8 mouse cellular contexts compared by ENCODE assay signal in genomic region chr1:163910343-163910742, GRCm38 (mm10). TPM values are rescaled to one million over a fixed set of nuclear protein-coding genes. Genes with fewer than 3 reads are reported as not detected.
DNase-seq lines count a peak whose midpoint lies in the region; ATAC-seq and TF ChIP-seq lines count a peak whose summit lies in the region.

No protein-coding gene starts in this region.

- peak; percentile 30; the same call in 1 of the 2 replicates for TF ChIP-seq CTCF in cerebellum, adult 2 months (IDR thresholded peaks at IDR 0.05; ENCODE audit: borderline replicate concordance, insufficient read depth, low read depth, low read length)
- TF ChIP-seq CTCF in midbrain, postnatal 0 days (IDR thresholded peaks at IDR 0.05): peak; percentile 82

- 4% methylated on average over 2 of the region's 2 CpGs for WGBS in cerebellum, adult 2 months
- 2% methylated on average over 2 of the region's 2 CpGs for WGBS in liver, embryonic 11.5 days
- 5% methylated on average over 2 of the region's 2 CpGs for WGBS in liver, embryonic 12.5 days (ENCODE audit: insufficient replicate concordance)
- WGBS in intestine, embryonic 15.5 days: 6% methylated on average over 2 of the region's 2 CpGs
- 13% methylated on average over 2 of the region's 2 CpGs for WGBS in midbrain, postnatal 0 days

- no peak overlapping the region for H3K4me3 ChIP-seq in cerebellum, adult 2 months (replicated peaks; ENCODE audit: insufficient read depth, low read depth, low read length)
- no peak overlapping the region for H3K4me3 ChIP-seq in liver, embryonic 11.5 days (ENCODE audit: low read depth, low read length)
- no peak overlapping the region for H3K4me3 ChIP-seq in liver, embryonic 12.5 days
- no peak overlapping the region for H3K4me3 ChIP-seq in intestine, embryonic 15.5 days (replicated peaks)
- no peak overlapping the region for H3K4me3 ChIP-seq in midbrain, postnatal 0 days (ENCODE audit: low read depth, low read length)

- no peaks in the 10 kb centered on the region for H3K36me3 ChIP-seq in liver, embryonic 11.5 days (ENCODE audit: control insufficient read depth, insufficient read depth, low read length)
- no peaks in the 10 kb centered on the region for H3K36me3 ChIP-seq in liver, embryonic 12.5 days
- no peaks in the 10 kb centered on the region for H3K36me3 ChIP-seq in intestine, embryonic 15.5 days
- peaks cover 12% of the 10 kb centered on the region; the same call in 1 of the 2 replicates for H3K36me3 ChIP-seq in midbrain, postnatal 0 days (ENCODE audit: insufficient read depth, low read length)

- ATAC-seq in liver, embryonic 11.5 days (replicated peaks; ENCODE audit: low FRiP score): 0 out of 2 replicates have a peak, but pooled peaks have one; percentile 54
- no peak for ATAC-seq in liver, embryonic 12.5 days
- ATAC-seq in intestine, embryonic 15.5 days: peak; percentile 58
- no peak; the same call in 1 of the 2 replicates for ATAC-seq in midbrain, postnatal 0 days (ENCODE audit: low FRiP score)

- H3K4me1 ChIP-seq in cerebellum, adult 2 months (ENCODE audit: control insufficient read depth, insufficient read depth, low read length): no peaks in the 10 kb centered on the region
- H3K4me1 ChIP-seq in liver, embryonic 11.5 days (replicated peaks; ENCODE audit: control insufficient read depth, insufficient read depth, low read length): no peaks in the 10 kb centered on the region
- no peaks in the 10 kb centered on the region for H3K4me1 ChIP-seq in liver, embryonic 12.5 days
- H3K4me1 ChIP-seq in intestine, embryonic 15.5 days (replicated peaks): no peaks in the 10 kb centered on the region
- no peaks in the 10 kb centered on the region for H3K4me1 ChIP-seq in midbrain, postnatal 0 days (ENCODE audit: insufficient read depth, low read length)

- no peaks in the 10 kb centered on the region for H3K9me3 ChIP-seq in liver, embryonic 11.5 days (ENCODE audit: control insufficient read depth, low read length)
- H3K9me3 ChIP-seq in liver, embryonic 12.5 days (replicated peaks): no peaks in the 10 kb centered on the region
- no peaks in the 10 kb centered on the region for H3K9me3 ChIP-seq in intestine, embryonic 15.5 days
- H3K9me3 ChIP-seq in midbrain, postnatal 0 days (ENCODE audit: low read length): no peaks in the 10 kb centered on the region

- no peak overlapping the region for H3K9ac ChIP-seq in liver, embryonic 11.5 days (ENCODE audit: low read depth, low read length)
- H3K9ac ChIP-seq in liver, embryonic 12.5 days: no peak overlapping the region
- no peak overlapping the region for H3K9ac ChIP-seq in intestine, embryonic 15.5 days
- H3K9ac ChIP-seq in midbrain, postnatal 0 days (replicated peaks; ENCODE audit: low read length, poor library complexity, severe bottlenecking): no peak overlapping the region

- H3K4me2 ChIP-seq in liver, embryonic 11.5 days: no peak overlapping the region
- H3K4me2 ChIP-seq in liver, embryonic 12.5 days: no peak overlapping the region
- no peak overlapping the region for H3K4me2 ChIP-seq in intestine, embryonic 15.5 days (replicated peaks)
- H3K4me2 ChIP-seq in midbrain, postnatal 0 days (ENCODE audit: low read depth, low read length, poor library complexity, severe bottlenecking): no peak overlapping the region

- no peaks in the 10 kb centered on the region for H3K27me3 ChIP-seq in cerebellum, adult 2 months (ENCODE audit: control insufficient read depth, insufficient read depth, low read length)
- no peaks in the 10 kb centered on the region for H3K27me3 ChIP-seq in liver, embryonic 11.5 days (replicated peaks; ENCODE audit: control insufficient read depth, insufficient read depth, low read length)
- H3K27me3 ChIP-seq in liver, embryonic 12.5 days (replicated peaks): no peaks in the 10 kb centered on the region
- no peaks in the 10 kb centered on the region for H3K27me3 ChIP-seq in intestine, embryonic 15.5 days (replicated peaks)
- no peaks in the 10 kb centered on the region for H3K27me3 ChIP-seq in midbrain, postnatal 0 days (ENCODE audit: insufficient read depth, low read length)

- peak in 1 of 2 experiments; percentile 17 for DNase-seq in cerebellum, adult 2 months
- DNase-seq in cerebellum, adult 9-11 months: no peak
- no peak for DNase-seq in liver, embryonic 11.5 days (ENCODE audit: low spot score)
- DNase-seq in embryo, embryonic 11.5 days (ENCODE audit: low read depth, low spot score): peak; percentile 44
- peak; percentile 76 for DNase-seq in midbrain, postnatal 0 days (ENCODE audit: low spot score)
- no peak for DNase-seq in right cerebral cortex, postnatal 25 days

- H3K27ac ChIP-seq in cerebellum, adult 2 months (ENCODE audit: insufficient read depth, low read length): no peak overlapping the region
- H3K27ac ChIP-seq in liver, embryonic 11.5 days (ENCODE audit: low read depth, low read length): no peak overlapping the region
- H3K27ac ChIP-seq in liver, embryonic 12.5 days: no peak overlapping the region
- H3K27ac ChIP-seq in intestine, embryonic 15.5 days: no peak overlapping the region
- H3K27ac ChIP-seq in midbrain, postnatal 0 days (ENCODE audit: low read depth, low read length): no peak overlapping the region

- TF ChIP-seq POLR2A in cerebellum, adult 2 months (IDR thresholded peaks at IDR 0.05; ENCODE audit: borderline replicate concordance, insufficient read depth, low read length): no peak

RNA-seq across cellular contexts. Expression of gene Scyl3, which starts 18.6 kb away (rescaled TPM):
- 19.3 and 21.2 TPM in 2 replicates for polyA plus RNA-seq in cerebellum, adult 2 months (2012; rRNA removed)
- 24.5 and 25.6 TPM in 2 replicates for polyA plus RNA-seq in liver, embryonic 11.5 days (2014; fragmentation: Nextera tagmentation; extraction: Ambion mirVana)
- polyA plus RNA-seq in liver, embryonic 12.5 days (2016; fragmentation: Nextera tagmentation; extraction: Ambion mirVana): 17.0 and 18.8 TPM in 2 replicates
- polyA plus RNA-seq in intestine, embryonic 15.5 days (2015; fragmentation: Nextera tagmentation; extraction: Ambion mirVana): 13.7 and 16.8 TPM in 2 replicates
- 15.7 and 16.6 TPM in 2 replicates for total RNA-seq in midbrain, postnatal 0 days (2014; rRNA removed)
- polyA plus RNA-seq in midbrain, postnatal 0 days (2015; fragmentation: Nextera tagmentation; extraction: Ambion mirVana): 11.9 and 12.3 TPM in 2 replicates

Comparison
In these comparisons a context has a peak if more than half of its experiments do, and no peak if none do; other contexts are left out.
1. ATAC-seq: peak in liver, embryonic 11.5 days (single experiment) and intestine, embryonic 15.5 days (single experiment); none in liver, embryonic 12.5 days (single experiment) and midbrain, postnatal 0 days (single experiment).
2. DNase-seq: peak in embryo, embryonic 11.5 days (single experiment) and midbrain, postnatal 0 days (single experiment); none in cerebellum, adult 9-11 months (single experiment), liver, embryonic 11.5 days (single experiment) and right cerebral cortex, postnatal 25 days (single experiment).